Mouse (Mus musculus): ENCODE measurements around the gene Irs3.

The Irs3 gene

GRCm38 (mm10) chr5:137656977-137657376 is 11.5 kb upstream of the Irs3 start:
- peak; percentile 76 for DNase-seq (ENCODE audit: low spot score)

- no peak for DNase-seq (ENCODE audit: low spot score)
These were observed 9.2 kb upstream of the Irs3 start for GRCm38 (mm10) chr5:137654746-137655145.

- no peak for DNase-seq (ENCODE audit: low spot score)
These were observed 7.9 kb upstream of the Irs3 start for GRCm38 (mm10) chr5:137653366-137653765.

- DNase-seq (ENCODE audit: low spot score) = peak; percentile 81
These were observed 7.0 kb upstream of the Irs3 start for GRCm38 (mm10) chr5:137652474-137652873.

GRCm38 (mm10) chr5:137649669-137650571 is 4.4 kb upstream of the Irs3 start:
- DNase-seq (ENCODE audit: low spot score) = peak; percentile 40

GRCm38 (mm10) chr5:137649251-137649650 is 3.7 kb upstream of the Irs3 start:
- no peak for DNase-seq (ENCODE audit: low spot score)

- peak; percentile 48 for DNase-seq (ENCODE audit: low spot score)
These were observed 2.5 kb upstream of the Irs3 start for GRCm38 (mm10) chr5:137647827-137648601.

- peak; percentile 42 for DNase-seq (ENCODE audit: low spot score)
These were observed 343 bp downstream of the Irs3 start for GRCm38 (mm10) chr5:137645091-137645651.

- no peak for DNase-seq (ENCODE audit: low spot score)
These were observed 1.0 kb downstream of the Irs3 start for GRCm38 (mm10) chr5:137644484-137644883.

- DNase-seq (ENCODE audit: low spot score) = no peak
These were observed 2.6 kb downstream of the Irs3 start for GRCm38 (mm10) chr5:137642886-137643285.

- peak; percentile 52 for DNase-seq (ENCODE audit: low spot score)
These were observed 4.5 kb downstream of the Irs3 start, which contains the start of gene Sap25 for GRCm38 (mm10) chr5:137641054-137641453. TSS of gene Sap25 (plus strand) at chr5:137641334.

- no peak for DNase-seq (ENCODE audit: low spot score)
These were observed 6.0 kb downstream of the Irs3 start for GRCm38 (mm10) chr5:137639472-137639871.

- peak; percentile 76 for DNase-seq (ENCODE audit: low spot score)
These were observed 12.0 kb downstream of the Irs3 start for GRCm38 (mm10) chr5:137633397-137634084.

- no peak for DNase-seq (ENCODE audit: low spot score)
These were observed 13.9 kb downstream of the Irs3 start for GRCm38 (mm10) chr5:137631591-137631990.

- DNase-seq (ENCODE audit: low spot score) = no peak
These were observed 14.3 kb downstream of the Irs3 start for GRCm38 (mm10) chr5:137631171-137631570.

GRCm38 (mm10) chr5:137630602-137631001 is 14.9 kb downstream of the Irs3 start:
- DNase-seq (ENCODE audit: low spot score) = peak; percentile 60

GRCm38 (mm10) chr5:137629906-137630545 is 15.5 kb downstream of the Irs3 start:
- peak; percentile 67 for DNase-seq (ENCODE audit: low spot score)

GRCm38 (mm10) chr5:137629306-137629721 is 16.2 kb downstream of the Irs3 start:
- peak; percentile 70 for DNase-seq (ENCODE audit: low spot score)

- peak; percentile 99 for DNase-seq (ENCODE audit: low spot score)
These were observed 16.8 kb downstream of the Irs3 start, which contains the start of the genes Fbxo24, Lrch4 and Gm20605 for GRCm38 (mm10) chr5:137628498-137629305. TSS of gene Fbxo24 (minus strand) at chr5:137629002. TSS of gene Lrch4 (plus strand) at chr5:137629121. TSS of gene Gm20605 (plus strand) at chr5:137629175.

GRCm38 (mm10) chr5:137627991-137628390 is 17.5 kb downstream of the Irs3 start:
- DNase-seq (ENCODE audit: low spot score) = no peak
